Mouse (Mus musculus) olfactory bulb, adult 2 months (tissue): ENCODE results near the gene Sp7. TPM values are rescaled to one million over a fixed set of nuclear protein-coding genes. Genes with fewer than 3 reads are reported as not detected.

Source experiments
- H3K27ac ChIP-seq: fragments of 200-500 bp; 2 replicates; pipeline ENCODE4 v1.5.1; 2012; ENCODE audit warnings: low read depth, low read length; ENCODE audit not compliant: insufficient read depth
- H3K4me1 ChIP-seq: fragments of 200-500 bp; 2 replicates; pipeline ENCODE4 v1.6.1; 2012; ENCODE audit warnings: low read length; ENCODE audit not compliant: control insufficient read depth, insufficient read depth
- H3K4me3 ChIP-seq: fragments of 200-500 bp; 2 replicates; pipeline ENCODE4 v1.5.1; 2012; ENCODE audit warnings: mild to moderate bottlenecking, low read depth, low read length, moderate library complexity; ENCODE audit not compliant: insufficient read depth
- CTCF ChIP-seq: fragments of 200-500 bp; IDR thresholded peaks from 2 replicates; pipeline ENCODE4 v1.5.1; 2012; ENCODE audit warnings: low read depth, mild to moderate bottlenecking, low read length, moderate library complexity; ENCODE audit not compliant: insufficient read depth
- POLR2A ChIP-seq: fragments of 200-500 bp; IDR thresholded peaks from 2 replicates; pipeline ENCODE4 v1.6.1; 2012; ENCODE audit warnings: mild to moderate bottlenecking, low read depth, low read length, moderate library complexity; ENCODE audit not compliant: insufficient read depth
- WGBS: fragments of 180-500 bp; shearing (Covaris S2); methylation state at CpG from one replicate; pipeline ENCODE4 v1.1.7; 2018; 5-methylcytosine and 5-hydroxymethylcytosine counted together
- polyA plus RNA-seq: library from polyadenylated mRNA; stranded (reverse); fragments of >200 nt; gene quantifications from 2 replicates; pipeline ENCODE4 v1.2.4, GENCODE M21; 2012; ENCODE audit warnings: low replicate concordance; ENCODE audit not compliant: missing spikeins, insufficient read depth, insufficient read length

Gene Sp7
- polyA plus RNA-seq, 1 experiment = not detected

- peak within 1 kb of the TSS; percentile 71 for H3K4me3 ChIP-seq
- TF ChIP-seq CTCF = no peak
- TF ChIP-seq POLR2A = peak; percentile 95
These were observed 38.7 kb upstream of the Sp7 start, which contains the start of gene Sp1 for GRCm38 (mm10) chr15:102405489-102406195. Gene Sp1, plus strand, starts transcription at chr15:102406143.

GRCm38 (mm10) chr15:102404608-102405488, 37.9 kb upstream of the Sp7 start:
- WGBS = 13% methylated on average over 34 of the region's 34 CpGs
- TF ChIP-seq CTCF (peak; percentile 66), POLR2A (no peak)
- Histone ChIP-seq H3K4me1 (peaks cover 16% of the 10 kb centered on the region), H3K27ac (peak overlapping the region; percentile 96), H3K4me3 (peak overlapping the region; percentile 50)

More at GRCm38 (mm10) chr15:102405489-102406195, 38.7 kb upstream of the Sp7 start, which contains the start of gene Sp1:
- under 1% methylated on average over 38 of the region's 38 CpGs for WGBS
- peaks cover 16% of the 10 kb centered on the region for H3K4me1 ChIP-seq
- H3K27ac ChIP-seq = peak within 1 kb of the TSS; percentile 96

- TF ChIP-seq POLR2A (no peak), CTCF (no peak)
- 0 out of 2 replicates have a peak, but pooled peaks cover 6% of the 10 kb centered on the region for H3K4me1 ChIP-seq
- H3K4me3 ChIP-seq = no peak overlapping the region
- 97% methylated on average over 3 of the region's 3 CpGs for WGBS
- H3K27ac ChIP-seq = no peak overlapping the region
These were observed 35.2 kb upstream of the Sp7 start for GRCm38 (mm10) chr15:102402210-102402609.

GRCm38 (mm10) chr15:102401278-102401677, 34.3 kb upstream of the Sp7 start:
- 92% methylated on average over 2 of the region's 2 CpGs for WGBS
- H3K27ac ChIP-seq = no peak overlapping the region
- no peak overlapping the region for H3K4me3 ChIP-seq

GRCm38 (mm10) chr15:102400476-102401045, 33.6 kb upstream of the Sp7 start:
- no peak overlapping the region; the same call in 1 of the 2 replicates for H3K27ac ChIP-seq
- WGBS = 83% methylated on average over 10 of the region's 10 CpGs
- 0 out of 2 replicates have a peak, but pooled peaks cover 6% of the 10 kb centered on the region for H3K4me1 ChIP-seq
- H3K4me3 ChIP-seq = no peak overlapping the region
- no peak for TF ChIP-seq POLR2A
- TF ChIP-seq CTCF = no peak

More at GRCm38 (mm10) chr15:102401278-102401677, 34.3 kb upstream of the Sp7 start:
- TF ChIP-seq POLR2A = no peak
- no peak for TF ChIP-seq CTCF
- H3K4me1 ChIP-seq = 0 out of 2 replicates have a peak, but pooled peaks cover 6% of the 10 kb centered on the region

- TF ChIP-seq POLR2A = 0 out of 2 replicates have a peak, but pooled peaks have one; percentile 31
- TF ChIP-seq CTCF = no peak
- 9% methylated on average over 34 of the region's 34 CpGs for WGBS
- Histone ChIP-seq H3K4me1 (0 out of 2 replicates have a peak, but pooled peaks cover 6% of the 10 kb centered on the region), H3K27ac (peak overlapping the region; percentile 50), H3K4me3 (peak overlapping the region; percentile 46)
These were observed 32.5 kb upstream of the Sp7 start for GRCm38 (mm10) chr15:102399229-102400221.

- 62% methylated on average over 5 of the region's 5 CpGs for WGBS
- Histone ChIP-seq H3K4me3 (no peak overlapping the region), H3K4me1 (0 out of 2 replicates have a peak, but pooled peaks cover 6% of the 10 kb centered on the region), H3K27ac (no peak overlapping the region)
- no peak for TF ChIP-seq CTCF
- TF ChIP-seq POLR2A = no peak
These were observed 31.6 kb upstream of the Sp7 start for GRCm38 (mm10) chr15:102398629-102399028.

- no peak overlapping the region for H3K27ac ChIP-seq
- TF ChIP-seq CTCF = no peak
- TF ChIP-seq POLR2A = no peak
- H3K4me3 ChIP-seq = no peak overlapping the region
- WGBS = 49% methylated on average over 3 of the region's 3 CpGs
- H3K4me1 ChIP-seq = 0 out of 2 replicates have a peak, but pooled peaks cover 6% of the 10 kb centered on the region
These were observed 28.1 kb upstream of the Sp7 start for GRCm38 (mm10) chr15:102395061-102395460.
